Mouse (Mus musculus): ENCODE measurements at regions not wholly inside any gene's neighbourhood (a gene's known extent, or its start where the extent isn't known, plus 50 kb on each side); places are given as distances from the start of the nearest gene placed in this dataset.

DNA sequence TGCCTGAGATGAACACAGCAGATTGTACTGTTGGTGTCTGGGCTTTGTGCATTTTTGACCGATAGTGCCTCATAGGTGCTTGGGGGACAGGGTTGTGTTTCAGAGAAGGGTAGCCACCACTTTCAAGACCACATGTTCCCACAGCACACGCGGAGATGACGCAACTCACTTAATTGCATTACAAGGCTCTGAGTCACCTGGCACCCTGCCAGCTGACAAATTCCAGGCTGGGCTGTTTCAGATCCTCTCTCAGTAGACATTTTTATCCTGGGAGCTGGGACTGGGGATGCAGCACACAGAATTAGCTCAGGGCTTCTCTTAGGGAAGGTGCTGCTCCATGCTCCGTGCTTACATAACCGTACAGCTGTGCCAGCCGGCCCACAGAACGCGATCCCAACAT, 83.1 kb upstream of the Nap1l1 start:
- DNase-seq (ENCODE audit: low spot score) (peak; percentile 96), ATAC-seq (peak; percentile 93)
- H3K4me2 ChIP-seq (replicated peaks; ENCODE audit: low read depth, low read length): peak overlapping the region; percentile 31
- H3K9ac ChIP-seq (replicated peaks; ENCODE audit: low read depth): no peak overlapping the region
- 0 out of 2 replicates have a peak overlapping the region, but pooled peaks have one; percentile 44 for H3K27ac ChIP-seq (ENCODE audit: low read length)
- H3K9me3 ChIP-seq (ENCODE audit: low read length): no peaks in the 10 kb centered on the region
- H3K27me3 ChIP-seq (replicated peaks; ENCODE audit: insufficient read depth, low read length): no peaks in the 10 kb centered on the region
- TF ChIP-seq CTCF (IDR thresholded peaks at IDR 0.05) (no peak), EP300 (IDR thresholded peaks at IDR 0.05) (peak; percentile 85)
- H3K4me1 ChIP-seq (ENCODE audit: insufficient read depth, low read depth, low read length): peaks cover 5% of the 10 kb centered on the region; the same call in 1 of the 2 replicates
- no peaks in the 10 kb centered on the region for H3K36me3 ChIP-seq (ENCODE audit: insufficient read depth, low read length)
- no peak overlapping the region for H3K4me3 ChIP-seq (ENCODE audit: low read depth, low read length)
- 18% methylated on average over 9 of the region's 9 CpGs for WGBS

DNA sequence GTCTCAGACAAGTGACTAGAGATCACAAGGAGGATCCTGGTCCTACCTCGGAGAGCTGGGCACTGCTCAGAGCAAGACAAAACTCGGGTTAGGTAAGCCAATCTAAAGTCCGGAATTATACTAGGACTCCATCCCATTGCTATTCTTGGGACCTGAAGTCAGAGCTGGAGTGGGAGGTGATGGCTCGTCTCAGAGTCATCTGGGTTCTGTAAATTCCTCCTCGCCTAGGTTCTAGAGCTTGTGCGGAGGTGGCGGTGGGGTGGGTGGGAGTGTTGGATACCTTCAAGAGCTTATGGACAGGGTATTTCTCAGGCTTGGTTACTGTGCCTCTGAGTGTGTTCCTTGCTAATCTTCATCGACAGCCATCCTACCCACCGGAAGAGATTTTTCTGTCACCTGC, 78.6 kb upstream of the Nap1l1 start:
- no peaks in the 10 kb centered on the region for H3K27me3 ChIP-seq (replicated peaks; ENCODE audit: insufficient read depth, low read length)
- H3K9me3 ChIP-seq (ENCODE audit: low read length): no peaks in the 10 kb centered on the region
- H3K4me1 ChIP-seq (ENCODE audit: insufficient read depth, low read depth, low read length): peaks cover 5% of the 10 kb centered on the region; the same call in 1 of the 2 replicates
- no peak overlapping the region for H3K4me3 ChIP-seq (ENCODE audit: low read depth, low read length)
- TF ChIP-seq CTCF (IDR thresholded peaks at IDR 0.05): no peak
- TF ChIP-seq EP300 (IDR thresholded peaks at IDR 0.05): no peak
- ATAC-seq (no peak), DNase-seq (ENCODE audit: low spot score) (no peak)
- WGBS: 89% methylated on average over 9 of the region's 9 CpGs
- H3K36me3 ChIP-seq (ENCODE audit: insufficient read depth, low read length): no peaks in the 10 kb centered on the region
- H3K9ac ChIP-seq (replicated peaks; ENCODE audit: low read depth): no peak overlapping the region
- no peak overlapping the region for H3K4me2 ChIP-seq (replicated peaks; ENCODE audit: low read depth, low read length)
- H3K27ac ChIP-seq (ENCODE audit: low read length): no peak overlapping the region

DNA sequence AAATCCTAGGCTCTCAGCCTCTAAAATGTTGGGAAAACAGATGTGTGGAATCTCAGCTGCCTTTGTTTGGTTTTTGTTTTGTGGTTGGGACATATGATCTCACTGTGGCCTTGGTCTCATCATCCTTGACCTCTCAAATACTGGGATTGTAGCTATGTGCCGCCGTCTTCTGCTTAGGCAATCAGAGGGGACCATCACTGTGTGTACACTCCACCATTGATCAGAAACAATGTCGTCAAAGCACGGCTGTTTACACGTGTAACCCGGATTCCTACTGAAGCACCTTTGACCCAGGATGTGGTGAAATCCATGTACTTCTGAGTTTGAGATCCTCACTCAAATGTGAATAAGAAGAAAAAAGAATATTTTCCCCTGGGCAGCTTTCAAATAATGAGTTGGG, 68.0 kb upstream of the Nap1l1 start:
- H3K9me3 ChIP-seq (ENCODE audit: low read length): no peaks in the 10 kb centered on the region
- H3K36me3 ChIP-seq (ENCODE audit: insufficient read depth, low read length): no peaks in the 10 kb centered on the region
- no peaks in the 10 kb centered on the region for H3K4me1 ChIP-seq (ENCODE audit: insufficient read depth, low read depth, low read length)
- H3K9ac ChIP-seq (replicated peaks; ENCODE audit: low read depth): no peak overlapping the region
- H3K27me3 ChIP-seq (replicated peaks; ENCODE audit: insufficient read depth, low read length): no peaks in the 10 kb centered on the region
- TF ChIP-seq CTCF (IDR thresholded peaks at IDR 0.05): no peak
- no peak for TF ChIP-seq EP300 (IDR thresholded peaks at IDR 0.05)
- 0 out of 2 replicates have a peak, but pooled peaks have one; percentile 47 for ATAC-seq
- H3K4me3 ChIP-seq (ENCODE audit: low read depth, low read length): no peak overlapping the region
- peak; percentile 30 for DNase-seq (ENCODE audit: low spot score)
- no peak overlapping the region for H3K4me2 ChIP-seq (replicated peaks; ENCODE audit: low read depth, low read length)
- 59% methylated on average over 6 of the region's 6 CpGs for WGBS
- H3K27ac ChIP-seq (ENCODE audit: low read length): no peak overlapping the region

DNA sequence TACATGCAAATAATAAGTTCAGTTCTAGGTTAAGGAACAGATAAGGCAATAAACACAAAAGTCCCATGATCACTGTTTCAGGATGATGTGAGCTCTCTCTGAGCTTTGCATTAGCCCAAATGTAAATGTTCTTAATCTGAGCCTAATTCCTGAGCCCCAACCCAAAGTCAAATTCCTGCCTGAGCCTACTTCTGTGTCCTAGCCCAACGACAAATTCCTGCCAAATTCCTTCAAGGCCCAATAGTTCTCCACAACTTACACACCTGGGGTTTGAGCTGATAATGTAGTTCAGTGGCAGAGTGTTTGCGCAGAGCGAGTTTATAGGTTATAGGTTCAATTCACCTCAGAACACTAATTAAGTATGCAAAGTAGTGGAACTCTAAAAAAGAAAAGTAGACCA, 64.1 kb upstream of the Nap1l1 start:
- WGBS: 71% methylated on average over 3 of the region's 3 CpGs
- no peak overlapping the region for H3K4me3 ChIP-seq (ENCODE audit: low read depth, low read length)
- H3K4me1 ChIP-seq (ENCODE audit: insufficient read depth, low read depth, low read length): no peaks in the 10 kb centered on the region
- no peaks in the 10 kb centered on the region for H3K36me3 ChIP-seq (ENCODE audit: insufficient read depth, low read length)
- H3K27ac ChIP-seq (ENCODE audit: low read length): no peak overlapping the region
- H3K4me2 ChIP-seq (replicated peaks; ENCODE audit: low read depth, low read length): no peak overlapping the region
- DNase-seq (ENCODE audit: low spot score) (no peak), ATAC-seq (no peak)
- H3K9ac ChIP-seq (replicated peaks; ENCODE audit: low read depth): no peak overlapping the region
- no peak for TF ChIP-seq CTCF (IDR thresholded peaks at IDR 0.05)
- no peak for TF ChIP-seq EP300 (IDR thresholded peaks at IDR 0.05)
- H3K27me3 ChIP-seq (replicated peaks; ENCODE audit: insufficient read depth, low read length): no peaks in the 10 kb centered on the region
- no peaks in the 10 kb centered on the region for H3K9me3 ChIP-seq (ENCODE audit: low read length)

DNA sequence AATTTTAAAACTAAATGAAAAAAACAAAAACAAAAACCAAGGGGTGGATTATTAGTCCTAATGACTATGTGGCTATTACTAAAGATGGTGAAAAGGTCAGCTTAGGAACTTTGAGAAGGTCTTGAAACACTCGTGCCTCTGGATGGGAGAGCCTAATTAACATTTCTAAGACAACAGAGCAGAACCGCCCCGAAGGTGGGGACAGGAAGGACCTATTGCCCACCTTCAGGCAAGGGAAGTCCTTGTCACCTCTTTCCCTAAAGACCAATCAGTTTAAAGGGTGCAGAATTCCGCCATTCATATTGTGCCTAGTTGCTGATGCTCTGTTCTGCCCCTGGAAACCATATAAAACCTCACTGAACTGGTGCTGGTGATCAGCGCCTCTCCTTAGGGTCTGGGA, 63.5 kb upstream of the Nap1l1 start:
- Histone ChIP-seq H3K27me3 (replicated peaks; ENCODE audit: insufficient read depth, low read length) (no peaks in the 10 kb centered on the region), H3K36me3 (ENCODE audit: insufficient read depth, low read length) (no peaks in the 10 kb centered on the region), H3K4me2 (replicated peaks; ENCODE audit: low read depth, low read length) (no peak overlapping the region), H3K4me1 (ENCODE audit: insufficient read depth, low read depth, low read length) (no peaks in the 10 kb centered on the region), H3K9me3 (ENCODE audit: low read length) (no peaks in the 10 kb centered on the region), H3K4me3 (ENCODE audit: low read depth, low read length) (no peak overlapping the region), H3K27ac (ENCODE audit: low read length) (peak overlapping the region; percentile 58), H3K9ac (replicated peaks; ENCODE audit: low read depth) (no peak overlapping the region)
- TF ChIP-seq EP300 (IDR thresholded peaks at IDR 0.05): no peak
- no peak for TF ChIP-seq CTCF (IDR thresholded peaks at IDR 0.05)
- no peak for ATAC-seq
- DNase-seq (ENCODE audit: low spot score): no peak
- WGBS: 75% methylated on average over 5 of the region's 5 CpGs

DNA sequence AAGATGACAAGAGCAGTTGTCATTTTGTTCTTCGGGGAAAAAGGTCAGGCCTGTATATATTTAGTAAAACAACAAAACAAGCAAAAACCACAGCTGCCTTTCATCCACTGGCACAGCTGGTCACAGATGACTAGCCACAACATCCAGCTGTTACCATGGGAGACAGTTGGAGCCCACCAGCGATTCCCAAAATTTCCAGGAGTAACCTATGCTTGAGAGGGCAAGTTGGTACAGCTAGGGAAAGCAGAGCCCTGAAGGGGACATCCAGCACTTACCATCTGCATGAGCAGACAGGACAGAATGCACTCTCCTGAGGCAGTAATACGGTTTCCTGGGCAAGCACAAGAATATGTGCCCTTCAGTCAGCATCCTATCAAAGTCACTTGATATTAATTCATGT, 62.9 kb upstream of the Nap1l1 start:
- no peaks in the 10 kb centered on the region for H3K27me3 ChIP-seq (replicated peaks; ENCODE audit: insufficient read depth, low read length)
- H3K4me1 ChIP-seq (ENCODE audit: insufficient read depth, low read depth, low read length): no peaks in the 10 kb centered on the region
- H3K4me3 ChIP-seq (ENCODE audit: low read depth, low read length): no peak overlapping the region
- no peak overlapping the region for H3K9ac ChIP-seq (replicated peaks; ENCODE audit: low read depth)
- no peak overlapping the region for H3K4me2 ChIP-seq (replicated peaks; ENCODE audit: low read depth, low read length)
- DNase-seq (ENCODE audit: low spot score): peak; percentile 73
- H3K9me3 ChIP-seq (ENCODE audit: low read length): no peaks in the 10 kb centered on the region
- no peak overlapping the region for H3K27ac ChIP-seq (ENCODE audit: low read length)
- peak; percentile 80 for ATAC-seq
- WGBS: 49% methylated on average over 3 of the region's 3 CpGs
- H3K36me3 ChIP-seq (ENCODE audit: insufficient read depth, low read length): no peaks in the 10 kb centered on the region
- no peak for TF ChIP-seq CTCF (IDR thresholded peaks at IDR 0.05)
- peak; percentile 75 for TF ChIP-seq EP300 (IDR thresholded peaks at IDR 0.05)

DNA sequence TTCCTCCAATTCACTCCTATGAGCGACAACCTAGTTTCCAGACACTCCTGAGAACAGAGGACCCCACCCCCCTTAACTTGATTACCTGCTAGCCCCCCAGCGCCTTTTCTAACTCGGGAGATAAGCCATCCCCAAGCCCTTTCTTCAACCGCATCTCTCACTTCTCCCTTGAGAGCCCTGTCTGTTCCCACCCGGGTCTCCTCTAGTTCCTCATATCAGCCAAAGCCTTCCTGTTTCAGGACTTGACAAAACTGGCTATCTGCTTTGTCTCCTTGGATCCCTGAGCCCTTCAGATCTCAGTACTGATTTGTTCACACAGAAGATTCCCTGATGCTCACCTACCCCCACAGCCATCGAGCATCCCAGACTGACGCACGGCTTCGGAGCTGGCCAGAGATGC, 61.5 kb upstream of the Nap1l1 start:
- Histone ChIP-seq H3K36me3 (ENCODE audit: insufficient read depth, low read length) (no peaks in the 10 kb centered on the region), H3K4me2 (replicated peaks; ENCODE audit: low read depth, low read length) (no peak overlapping the region), H3K4me1 (ENCODE audit: insufficient read depth, low read depth, low read length) (no peaks in the 10 kb centered on the region), H3K4me3 (ENCODE audit: low read depth, low read length) (no peak overlapping the region), H3K27me3 (replicated peaks; ENCODE audit: insufficient read depth, low read length) (no peaks in the 10 kb centered on the region), H3K9me3 (ENCODE audit: low read length) (no peaks in the 10 kb centered on the region), H3K27ac (ENCODE audit: low read length) (no peak overlapping the region), H3K9ac (replicated peaks; ENCODE audit: low read depth) (no peak overlapping the region)
- no peak for ATAC-seq
- 89% methylated on average over 9 of the region's 9 CpGs for WGBS
- TF ChIP-seq EP300 (IDR thresholded peaks at IDR 0.05) (no peak), CTCF (IDR thresholded peaks at IDR 0.05) (no peak)
- DNase-seq (ENCODE audit: low spot score): no peak

Data from lung, postnatal 0 days (tissue).